Mouse (Mus musculus) megakaryocyte-erythroid progenitor cell, adult 5-6 weeks (primary cell): Measurements from ENCODE around the gene Clec1a. TPM values are rescaled to one million over a fixed set of nuclear protein-coding genes. Genes with fewer than 3 reads are reported as not detected.
"Not testable (repeated sequence)": the region's sequence is repeated elsewhere in the genome, so short reads cannot be mapped to it uniquely, and the experiment has no call there.

ENCODE experiments used
- ATAC-seq: replicated peaks from 2 replicates; pipeline ENCODE4 v1.8.0; 2016; ENCODE audit warnings: mild to moderate bottlenecking, inconsistent platforms; ENCODE audit not compliant: severe bottlenecking, poor library complexity, low FRiP score, low TSS enrichment
- total RNA-seq, 2 experiments: library from RNA; stranded (forward) in 1 of 2; stranded (reverse) in 1 of 2; fragments of 200-1000, 215-1000 nt in 1 of 2; fragments of >200 nt in 1 of 2; fragmentation: Nextera tagmentation in 1 of 2; gene quantifications; 2 replicates each; pipeline ENCODE4 v1.2.3; 2014 to 2017

Clec1a gene
- total RNA-seq (2014; fragmentation: Nextera tagmentation): not detected in 2 replicates
- not detected in 2 replicates for total RNA-seq (2017)

DNA sequence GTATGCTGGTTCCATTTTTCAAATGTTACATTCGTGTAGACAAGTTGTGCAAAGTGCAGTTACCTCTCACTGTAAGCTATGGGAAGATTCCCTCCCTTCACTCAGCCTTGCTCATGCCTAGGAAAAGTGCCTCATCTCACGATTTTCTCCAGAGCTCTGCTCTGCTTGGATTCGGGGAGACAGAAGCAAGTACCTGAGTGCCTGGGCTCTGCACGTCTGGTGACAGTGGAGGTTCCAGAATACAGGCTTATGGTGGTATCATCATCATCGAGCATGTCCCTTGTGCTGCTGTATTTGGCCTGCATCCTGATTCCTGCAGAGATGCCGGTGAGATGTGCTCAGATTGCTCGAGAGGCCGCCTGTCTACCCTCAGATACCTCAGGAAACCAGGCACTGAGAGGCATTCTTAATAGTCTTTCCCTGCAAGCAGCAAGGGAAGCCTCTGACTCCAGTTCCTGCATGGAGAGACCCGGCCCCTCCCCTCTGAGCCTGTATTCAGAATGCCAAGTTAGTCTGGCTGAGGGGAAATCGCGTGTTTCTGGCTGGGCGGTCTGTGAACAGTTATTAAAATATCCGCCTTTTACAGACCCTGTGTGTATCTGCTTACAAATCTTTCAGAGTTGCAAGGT is at the start of gene Clec1a:
TSS of gene Clec1a (minus strand) at position 590 of the 629 bp plus-strand sequence.
- peak; percentile 47 for ATAC-seq

DNA sequence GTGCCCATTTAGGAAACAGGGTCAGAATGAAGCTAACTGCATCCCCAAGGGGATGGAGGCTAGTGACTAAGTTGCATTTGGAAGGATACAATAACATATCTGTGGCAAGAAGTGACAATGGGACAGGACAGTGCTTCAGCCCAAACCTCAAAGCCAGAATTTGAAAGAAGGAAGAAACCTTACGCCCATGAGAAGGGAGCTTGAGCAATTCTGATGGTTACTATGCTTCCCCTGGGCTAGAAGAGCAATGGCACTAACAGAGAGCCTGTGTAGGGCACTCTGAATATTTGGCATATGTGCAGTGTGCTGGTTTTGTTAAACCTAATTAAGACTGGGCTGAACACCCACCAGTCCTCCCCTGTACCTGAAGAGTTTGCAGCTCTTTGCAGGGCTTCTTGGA is 47.7 kb upstream of the Clec1a start:
- ATAC-seq: not testable (repeated sequence)

DNA sequence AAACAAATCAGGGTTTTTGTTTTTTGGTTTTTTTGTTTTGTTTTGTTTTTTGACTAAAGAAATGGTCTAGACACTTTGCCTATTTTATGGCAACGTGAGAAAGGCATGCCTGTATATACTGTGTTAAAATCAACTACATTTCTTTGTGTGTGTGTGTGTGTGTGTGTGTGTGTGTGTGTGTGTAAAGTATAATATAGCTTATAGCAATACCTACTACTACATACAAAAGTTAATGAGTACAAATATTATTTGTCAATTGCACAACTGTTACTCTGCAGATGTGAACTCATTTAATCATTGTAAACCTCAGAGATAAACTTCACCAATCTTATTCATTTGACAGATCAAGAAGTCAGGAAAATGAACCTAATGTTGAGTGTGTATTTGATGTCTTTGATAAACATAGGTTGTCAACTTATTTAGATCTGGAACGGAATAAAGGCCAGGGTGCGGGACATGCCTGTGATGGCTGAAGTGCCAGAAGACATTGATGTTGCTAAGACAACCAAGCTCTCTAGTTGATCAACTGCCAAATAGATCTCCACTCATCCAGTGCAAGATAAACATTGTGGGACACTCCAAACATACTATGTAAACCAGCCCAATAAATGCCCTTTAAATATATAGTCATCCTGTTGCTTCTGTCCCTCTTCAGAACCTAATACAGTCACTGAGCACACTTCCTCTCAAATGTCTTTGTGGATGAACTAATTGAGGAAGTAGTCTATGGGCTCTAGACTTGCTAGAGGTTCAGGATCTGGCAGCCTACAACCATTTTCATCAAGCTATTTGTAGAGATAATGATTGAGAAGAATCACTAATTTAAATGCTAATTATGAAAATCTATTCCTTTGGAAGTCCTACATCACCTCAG is 45.8 kb upstream of the Clec1a start:
- ATAC-seq: no peak

DNA sequence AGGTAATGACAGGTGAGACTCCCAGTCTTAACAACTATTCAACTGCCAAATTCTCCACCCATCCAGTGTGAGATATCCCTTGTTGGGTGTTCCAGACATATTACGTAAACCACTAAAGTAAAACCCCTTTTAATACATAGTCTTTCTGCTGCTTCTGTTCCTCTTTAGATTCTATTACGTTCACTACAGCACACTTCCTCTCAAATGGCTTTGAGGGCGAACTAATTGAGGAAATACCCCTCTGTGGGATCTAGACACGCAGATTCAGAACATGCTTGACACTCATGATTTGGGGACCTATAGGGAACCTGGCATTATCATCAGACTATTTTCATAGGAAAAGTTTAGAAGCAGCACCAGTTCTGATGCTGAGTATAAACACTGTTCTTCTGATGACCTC is 43.1 kb upstream of the Clec1a start:
- ATAC-seq: no peak

DNA sequence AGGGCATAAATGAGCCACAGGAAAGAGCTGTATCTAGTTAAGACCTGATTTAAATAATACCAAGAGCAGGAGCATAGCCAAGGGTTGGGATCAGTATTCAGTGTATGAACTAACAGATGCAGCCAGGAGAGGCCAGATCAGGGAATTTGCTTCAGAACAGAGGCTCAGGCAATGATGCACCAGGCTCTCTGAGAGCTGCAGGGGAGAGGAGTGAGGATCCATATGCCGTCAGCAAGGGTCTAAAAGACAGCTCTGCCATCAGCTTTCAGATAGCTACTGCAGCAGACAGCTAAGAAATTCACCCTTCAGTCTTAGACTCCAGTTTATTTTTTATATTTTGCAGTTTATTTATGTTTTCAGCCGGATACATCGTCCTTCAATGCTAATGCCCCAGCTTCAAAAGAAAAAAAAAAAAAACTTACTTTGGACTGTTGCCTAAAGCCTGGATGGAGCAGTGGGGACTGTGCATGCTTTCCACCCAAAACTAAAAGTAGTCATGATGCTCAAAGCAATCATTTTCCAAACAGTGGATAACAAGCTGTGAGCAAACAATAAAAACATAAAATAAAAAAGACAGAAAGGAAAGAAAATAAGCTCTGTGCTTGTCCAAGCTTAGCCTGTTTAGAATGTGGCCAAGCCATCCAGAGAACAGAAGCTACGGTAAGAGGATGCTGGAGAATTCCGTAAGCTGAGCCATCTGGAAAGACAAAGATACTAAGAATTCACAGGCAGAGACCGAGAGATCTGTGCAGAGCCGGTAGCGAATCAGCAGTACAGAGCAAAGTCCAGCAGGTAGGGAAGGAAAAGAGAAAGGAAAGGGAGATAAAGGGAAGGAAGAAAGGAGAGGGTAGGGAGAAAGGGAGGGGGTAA is 28.5 kb upstream of the Clec1a start:
- ATAC-seq: no peak

DNA sequence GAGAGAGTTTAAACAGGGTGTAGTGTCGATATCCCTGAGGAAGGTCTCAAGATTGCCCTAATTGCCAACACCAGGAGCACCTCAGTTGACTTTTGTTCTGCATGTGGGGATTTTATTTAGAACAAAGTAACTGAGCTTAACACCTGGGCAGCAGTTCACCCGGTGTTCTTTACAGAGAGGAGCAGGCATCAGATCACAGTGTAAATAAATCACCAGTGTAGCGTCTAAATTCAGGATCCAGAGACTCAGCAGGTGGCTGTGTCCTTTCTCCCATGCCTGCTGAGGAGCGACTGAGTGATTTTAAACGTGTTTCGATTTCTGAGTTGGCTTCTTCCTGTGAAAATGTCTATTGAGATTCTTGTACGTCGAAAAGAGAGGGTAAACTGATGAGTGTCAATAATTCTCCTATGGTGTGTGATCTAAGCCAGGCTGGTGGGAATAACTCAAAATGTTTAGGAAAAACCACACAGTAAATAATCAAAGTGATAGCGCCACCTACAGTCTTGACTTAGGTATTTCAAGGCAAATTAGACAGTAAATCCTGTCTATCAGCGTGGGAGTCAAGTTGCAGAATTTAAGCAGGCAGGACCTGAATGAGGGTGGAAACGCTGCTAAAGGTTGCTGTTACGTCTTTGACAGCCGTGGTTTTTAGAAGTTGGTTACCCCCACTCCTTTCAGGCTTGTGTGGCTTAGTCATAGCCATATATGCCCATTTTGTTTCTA is 24.8 kb upstream of the Clec1a start:
- ATAC-seq: peak; percentile 84

DNA sequence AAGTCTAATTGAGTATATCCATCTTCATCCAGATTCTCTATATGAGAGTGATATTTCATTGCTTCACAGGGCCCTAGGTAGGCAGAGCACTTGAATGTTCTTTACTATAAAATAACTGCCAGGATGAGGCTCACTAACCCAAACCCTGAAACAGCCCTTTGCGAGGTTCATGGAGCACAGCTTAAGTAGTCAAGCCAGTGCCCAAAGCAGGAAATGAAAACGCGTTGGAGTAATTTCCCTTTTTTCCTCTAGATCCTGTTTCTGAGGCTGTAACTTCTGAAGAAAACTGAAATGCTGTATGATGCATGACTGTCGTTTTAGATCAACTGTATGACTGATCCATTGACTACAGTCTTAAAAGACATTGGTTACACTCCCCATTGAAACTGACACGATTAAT is 20.8 kb upstream of the Clec1a start:
- no peak for ATAC-seq

DNA sequence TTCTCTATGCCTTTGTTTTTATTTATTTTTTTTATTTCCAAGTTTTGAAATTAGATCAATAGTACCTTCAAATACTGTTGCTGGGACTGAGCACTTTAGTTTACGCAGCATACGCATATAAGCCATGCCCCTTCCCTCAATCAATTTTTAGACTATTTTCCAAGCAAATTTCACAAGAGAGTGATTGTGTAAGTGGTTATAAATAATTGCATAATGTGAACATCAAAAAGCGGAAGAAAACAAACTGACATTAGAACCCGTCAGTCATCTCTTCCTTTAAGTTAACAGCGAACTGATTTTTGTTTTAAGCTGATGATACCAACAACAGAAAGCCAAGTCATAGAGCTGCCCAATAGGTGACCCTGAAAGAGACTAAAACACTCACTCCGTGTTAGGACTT is 19.6 kb upstream of the Clec1a start:
- ATAC-seq: no peak

DNA sequence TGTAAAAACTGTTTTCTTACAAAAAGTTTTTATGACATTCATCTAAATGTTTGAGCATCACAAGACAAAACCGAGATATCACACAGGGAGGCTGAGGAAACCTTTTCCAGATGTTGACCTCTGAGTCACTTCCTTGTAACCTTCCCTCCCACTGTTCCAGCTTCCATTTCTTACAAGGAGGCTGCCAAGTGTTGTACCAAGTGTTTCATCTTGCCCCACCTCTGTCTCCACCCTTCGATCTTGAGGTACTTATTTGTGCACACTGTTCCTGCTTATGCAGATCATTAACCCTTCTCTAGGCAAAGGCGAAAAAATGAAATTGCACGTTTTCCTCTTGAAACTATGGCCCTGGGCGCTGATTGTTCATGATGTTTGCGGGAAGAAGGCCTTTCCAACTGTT is 2.1 kb downstream of the Clec1a start:
- ATAC-seq: no peak

DNA sequence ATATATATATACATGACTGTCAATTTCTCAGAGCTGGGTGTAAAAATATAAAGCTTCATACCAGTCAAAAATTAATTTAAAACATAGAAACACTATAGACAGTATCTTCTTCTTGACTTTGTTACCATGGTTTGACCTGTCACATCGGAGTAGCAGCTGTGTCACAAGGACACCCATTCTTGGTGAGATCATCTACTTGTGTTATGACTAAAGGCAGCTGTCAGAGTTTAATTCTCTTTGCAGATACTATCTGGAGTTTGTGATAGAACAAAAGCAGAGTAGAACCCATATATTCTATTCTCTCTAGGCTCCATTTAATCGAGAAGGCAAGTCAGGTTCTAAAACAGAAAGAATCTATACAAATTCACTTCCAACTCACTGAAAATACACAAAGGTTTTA is 13.8 kb downstream of the Clec1a start:
- ATAC-seq: no peak

DNA sequence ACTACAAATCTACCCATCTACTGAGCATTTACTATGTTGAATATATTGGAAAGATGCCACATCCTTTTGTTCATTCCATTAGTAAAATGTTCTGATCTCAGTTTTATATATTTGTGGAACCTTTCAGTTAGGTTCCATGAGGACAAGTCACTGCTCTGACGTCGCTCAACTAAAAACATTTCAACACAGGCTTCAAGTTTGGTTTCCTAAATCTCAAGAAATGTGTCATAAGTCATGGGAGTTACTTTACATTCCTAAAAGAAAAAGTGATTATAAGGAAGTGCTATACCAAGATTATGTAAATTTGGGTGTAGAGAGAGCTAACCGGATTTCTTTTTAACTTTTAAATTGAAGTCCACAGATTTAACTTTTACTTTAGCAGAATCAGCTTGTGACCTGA is 15.8 kb downstream of the Clec1a start:
- ATAC-seq: no peak

DNA sequence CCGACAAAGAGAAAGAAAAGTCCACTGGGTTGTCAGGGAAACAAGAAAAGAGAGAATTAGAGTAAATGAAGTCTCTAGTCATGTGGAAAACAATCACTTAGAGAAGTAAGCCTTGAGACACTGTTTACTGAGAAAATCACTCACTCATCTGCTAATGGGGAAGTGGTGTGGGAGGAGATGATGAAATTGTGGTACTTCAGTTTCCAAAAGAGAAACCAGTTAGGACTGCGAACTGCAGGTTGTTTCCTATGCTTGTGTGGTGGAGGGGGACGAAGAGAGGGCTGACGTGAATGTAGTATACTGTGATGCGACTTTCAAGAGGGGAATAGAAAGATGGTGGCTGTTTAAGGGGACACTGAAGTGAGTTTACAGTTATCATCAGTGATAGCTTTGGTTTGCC is 17.6 kb downstream of the Clec1a start:
- peak; percentile 37; the same call in 1 of the 2 replicates for ATAC-seq

DNA sequence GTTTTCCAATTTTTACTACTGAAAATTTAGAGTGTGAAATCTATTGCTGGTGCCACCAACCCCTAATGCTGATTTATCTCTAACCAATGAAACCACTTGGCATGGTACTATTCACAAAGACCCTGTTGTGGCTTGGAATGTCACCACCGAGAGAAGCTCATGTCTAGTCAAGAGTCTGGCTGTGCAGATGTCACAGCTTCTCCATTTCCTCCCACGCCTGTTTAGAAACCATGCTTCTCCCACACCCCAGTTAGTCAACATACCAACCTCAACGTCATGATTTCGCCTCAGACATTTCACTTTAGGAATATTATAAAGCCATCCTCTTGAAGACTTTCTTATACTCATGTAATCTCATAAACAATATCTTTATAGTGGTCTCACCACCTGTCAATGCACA is 24.5 kb downstream of the Clec1a start:
- ATAC-seq: no peak

DNA sequence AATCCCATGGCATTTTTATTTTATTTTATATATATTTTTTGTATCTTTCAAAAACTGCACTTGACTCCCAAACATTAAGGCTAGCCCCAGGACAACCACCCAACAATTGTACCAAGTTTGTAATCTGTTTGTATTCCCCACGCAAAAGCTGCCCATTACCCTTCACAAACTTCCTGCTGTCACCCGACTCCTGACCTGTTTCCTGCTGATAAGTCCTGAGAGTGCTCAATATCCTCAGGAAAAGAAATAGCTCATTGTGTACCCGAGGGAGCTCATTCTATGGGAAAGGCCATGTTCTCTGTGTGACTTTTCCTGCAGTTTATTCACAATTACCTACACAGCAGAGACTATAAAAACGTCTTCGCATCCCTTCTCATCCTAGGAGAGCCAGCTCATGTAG is 26.0 kb downstream of the Clec1a start:
- no peak for ATAC-seq

DNA sequence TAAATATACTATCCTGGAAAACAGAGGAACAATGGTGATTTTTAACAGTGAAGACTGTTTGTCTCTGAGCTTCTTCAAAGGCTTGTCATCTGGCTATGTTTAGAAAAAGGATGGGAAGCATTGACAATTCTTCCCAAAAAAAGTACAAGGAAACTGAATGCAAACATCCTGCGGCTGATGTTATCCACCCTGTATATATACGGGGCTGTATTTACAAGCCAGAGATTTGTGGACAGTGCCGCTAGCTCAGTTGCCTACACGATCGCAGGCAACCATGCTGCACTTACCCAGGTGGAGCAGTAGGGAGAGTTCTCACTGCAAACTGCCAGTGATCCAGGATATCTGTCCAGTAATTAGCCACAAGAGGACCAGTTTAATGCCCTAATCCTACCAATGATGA is 26.6 kb downstream of the Clec1a start:
- ATAC-seq: no peak

DNA sequence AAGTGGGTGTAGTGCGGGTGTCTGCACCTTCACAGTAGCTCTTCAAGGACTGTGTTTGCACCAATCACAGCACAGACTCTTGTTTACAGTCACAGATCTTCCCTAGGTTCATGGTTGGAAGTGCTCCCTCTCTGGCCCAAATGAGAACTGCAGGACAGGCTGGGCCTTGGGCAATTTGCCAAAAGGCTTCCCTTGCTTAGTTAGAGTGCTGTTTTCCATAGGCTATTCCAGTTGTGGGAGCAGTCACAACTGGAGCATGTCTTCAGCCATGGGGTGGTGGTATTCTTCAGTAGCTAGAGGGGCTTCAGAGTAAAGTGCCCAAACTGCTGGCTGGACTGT is 28.1 kb downstream of the Clec1a start:
- ATAC-seq: peak; percentile 96

DNA sequence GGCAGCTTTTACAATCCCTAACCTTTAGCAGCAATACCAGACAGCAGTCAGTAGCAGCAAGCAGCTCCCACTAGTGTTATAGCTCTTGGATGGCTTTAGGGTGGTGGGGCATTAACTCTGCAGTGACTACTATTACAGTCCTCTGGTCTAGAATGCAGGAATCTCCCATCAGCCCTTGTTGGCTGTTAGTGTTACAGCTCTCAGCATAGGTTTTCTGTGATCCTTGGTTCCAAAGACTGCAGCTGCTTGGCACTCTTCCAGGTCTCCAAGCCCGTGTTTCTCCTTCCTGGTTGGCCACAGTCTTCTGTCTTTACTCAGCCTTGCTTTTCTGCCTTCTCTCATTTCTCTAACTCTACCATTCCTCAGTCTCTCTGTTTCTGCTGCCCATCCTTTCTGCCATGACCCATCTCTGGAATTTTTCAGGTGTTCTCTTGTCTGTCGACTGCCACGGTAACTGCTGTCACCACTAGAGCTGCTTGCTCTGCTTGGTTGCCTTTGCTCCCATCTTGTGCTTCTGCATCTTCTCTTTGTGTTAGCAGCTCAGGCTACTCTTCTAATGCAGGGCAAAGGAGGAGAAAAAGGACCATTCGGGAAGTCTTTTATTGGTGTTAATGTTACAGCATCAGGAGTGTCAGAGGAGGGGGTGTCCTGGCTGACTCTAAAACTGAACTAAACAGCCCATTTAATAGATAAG is 28.6 kb downstream of the Clec1a start:
- ATAC-seq: no peak

DNA sequence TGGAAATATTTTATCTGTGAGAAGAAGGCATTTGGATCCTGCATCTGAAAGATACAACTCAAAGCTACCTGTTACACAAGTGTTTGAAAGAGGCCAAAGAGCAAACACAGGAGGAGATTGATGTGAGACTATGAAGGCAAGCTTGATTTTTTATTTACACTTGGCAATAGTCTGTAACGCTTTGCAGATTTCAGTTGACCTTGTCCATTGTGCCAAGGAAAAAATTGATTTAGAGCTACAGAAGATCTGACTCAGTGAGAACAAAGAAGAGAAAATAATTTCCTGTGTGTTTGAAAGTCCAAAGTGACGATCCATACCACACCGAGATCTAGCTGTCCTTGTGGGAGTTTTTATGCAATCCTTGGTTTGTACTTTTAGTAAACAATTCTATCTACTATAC is 29.5 kb downstream of the Clec1a start:
- ATAC-seq: no peak

DNA sequence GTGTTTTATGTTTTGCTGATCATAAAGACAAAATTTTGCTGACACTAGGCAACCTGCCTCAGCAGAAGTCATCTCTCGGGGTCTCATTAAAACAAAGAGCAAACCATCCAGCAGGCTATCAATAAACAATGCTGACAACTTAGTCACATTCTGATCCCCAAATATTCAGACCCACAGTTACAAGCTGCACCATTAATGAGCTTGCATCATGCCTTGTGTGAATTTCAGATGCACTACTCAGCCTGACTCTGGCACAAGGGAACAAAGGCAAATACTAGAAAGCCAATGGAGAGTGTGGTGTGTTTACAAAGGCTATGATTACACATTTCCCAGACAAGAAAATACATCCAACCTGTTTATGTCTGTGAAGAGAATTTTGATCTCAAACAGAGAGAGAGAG is 37.6 kb downstream of the Clec1a start:
- no peak for ATAC-seq
